Mouse (Mus musculus): ENCODE measurements around the gene Map3k1. TPM values are rescaled to one million over a fixed set of nuclear protein-coding genes. Genes with fewer than 3 reads are reported as not detected.
"Not testable (repeated sequence)": the region's sequence is repeated elsewhere in the genome, so short reads cannot be mapped to it uniquely, and the experiment has no call there.

The Map3k1 gene
- polyA plus RNA-seq, 1 experiment from 2014 or later, result 15.7 TPM

GRCm38 (mm10) chr13:111726898-111727297, 81.9 kb downstream of the Map3k1 start:
- no peaks in the 10 kb centered on the region for H3K27me3 ChIP-seq (ENCODE audit: control insufficient read depth, insufficient read depth, low read length)
- H3K4me1 ChIP-seq (ENCODE audit: control insufficient read depth in 2 of 2, insufficient read depth in 2 of 2, low read length in 2 of 2), result peaks cover 0 to 4% of the 10 kb centered on the region in 2 experiments; a peak in 1 of 4 replicates
- H3K9ac ChIP-seq (ENCODE audit: low read length), result no peak overlapping the region
- ATAC-seq (ENCODE audit: insufficient number of reproducible peaks, insufficient read depth, low FRiP score, low read depth), result no peak
- no peak overlapping the region for H3K4me2 ChIP-seq (ENCODE audit: low read length)
- peaks cover 11% of the 10 kb centered on the region for H3K9me3 ChIP-seq (ENCODE audit: control insufficient read depth, low read length)
- no peak overlapping the region for H3K4me3 ChIP-seq (ENCODE audit: control insufficient read depth in 1 of 2, insufficient read depth in 1 of 2, low read depth in 1 of 2, low read length in 2 of 2)
- H3K27ac ChIP-seq (replicated peaks in 1 of 2; ENCODE audit: control insufficient read depth in 1 of 2, insufficient read depth in 1 of 2, low read depth in 2 of 2, low read length in 2 of 2), result no peak overlapping the region
- no peaks in the 10 kb centered on the region for H3K36me3 ChIP-seq (ENCODE audit: control insufficient read depth, insufficient read depth, low read length)
- 94% methylated on average over 5 of the region's 5 CpGs for WGBS

GRCm38 (mm10) chr13:111725165-111726077, 83.4 kb downstream of the Map3k1 start:
- H3K4me1 ChIP-seq (ENCODE audit: control insufficient read depth in 2 of 2, insufficient read depth in 2 of 2, low read length in 2 of 2), result peaks cover 0 to 4% of the 10 kb centered on the region in 2 experiments; a peak in 1 of 4 replicates
- H3K9ac ChIP-seq (ENCODE audit: low read length), result peak overlapping the region; percentile 77
- peaks cover 11% of the 10 kb centered on the region for H3K9me3 ChIP-seq (ENCODE audit: control insufficient read depth, low read length)
- under 1% methylated on average over 63 of the region's 65 CpGs for WGBS
- H3K27me3 ChIP-seq (ENCODE audit: control insufficient read depth, insufficient read depth, low read length), result no peaks in the 10 kb centered on the region
- H3K4me3 ChIP-seq (ENCODE audit: control insufficient read depth in 1 of 2, insufficient read depth in 1 of 2, low read depth in 1 of 2, low read length in 2 of 2), result peak overlapping the region; percentile 62 to 64
- H3K4me2 ChIP-seq (ENCODE audit: low read length), result peak overlapping the region; percentile 86
- no peaks in the 10 kb centered on the region for H3K36me3 ChIP-seq (ENCODE audit: control insufficient read depth, insufficient read depth, low read length)
- peak; percentile 99 for ATAC-seq (ENCODE audit: insufficient number of reproducible peaks, insufficient read depth, low FRiP score, low read depth)
- peak overlapping the region; percentile 82 to 89 for H3K27ac ChIP-seq (replicated peaks in 1 of 2; ENCODE audit: control insufficient read depth in 1 of 2, insufficient read depth in 1 of 2, low read depth in 2 of 2, low read length in 2 of 2)

DNA sequence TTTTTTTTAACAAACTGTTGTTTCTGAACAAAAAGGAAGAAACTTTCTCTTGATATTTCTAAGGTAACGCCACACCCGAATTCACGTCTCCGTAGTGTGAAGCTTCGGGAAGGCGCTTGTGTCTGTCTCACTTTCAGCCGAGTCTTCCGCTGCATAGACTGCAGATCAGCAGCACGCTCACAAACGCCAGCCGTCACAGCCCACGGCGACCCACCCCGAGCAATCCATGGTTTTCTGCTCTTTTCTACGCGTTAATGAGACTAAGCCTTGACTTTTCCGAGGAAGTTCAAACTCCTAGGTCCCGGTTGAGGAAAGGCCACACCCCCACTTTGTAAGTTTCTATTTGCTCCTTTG, 84.0 kb downstream of the Map3k1 start:
- WGBS, result under 1% methylated on average over 18 of the region's 18 CpGs
- Histone ChIP-seq H3K27ac (replicated peaks in 1 of 2; ENCODE audit: control insufficient read depth in 1 of 2, insufficient read depth in 1 of 2, low read depth in 2 of 2, low read length in 2 of 2) (peak overlapping the region; percentile 62 to 63), H3K9me3 (ENCODE audit: control insufficient read depth, low read length) (peaks cover 11% of the 10 kb centered on the region), H3K4me2 (ENCODE audit: low read length) (peak overlapping the region; percentile 86), H3K4me1 (ENCODE audit: control insufficient read depth in 2 of 2, insufficient read depth in 2 of 2, low read length in 2 of 2) (peaks cover 0 to 4% of the 10 kb centered on the region in 2 experiments; a peak in 1 of 4 replicates), H3K9ac (ENCODE audit: low read length) (peak overlapping the region; percentile 67), H3K36me3 (ENCODE audit: control insufficient read depth, insufficient read depth, low read length) (no peaks in the 10 kb centered on the region), H3K4me3 (ENCODE audit: control insufficient read depth in 1 of 2, insufficient read depth in 1 of 2, low read depth in 1 of 2, low read length in 2 of 2) (peak overlapping the region; percentile 62 to 64), H3K27me3 (ENCODE audit: control insufficient read depth, insufficient read depth, low read length) (no peaks in the 10 kb centered on the region)
- ATAC-seq (ENCODE audit: insufficient number of reproducible peaks, insufficient read depth, low FRiP score, low read depth), result no peak

- Histone ChIP-seq H3K4me3 (ENCODE audit: control insufficient read depth in 1 of 2, insufficient read depth in 1 of 2, low read depth in 1 of 2, low read length in 2 of 2) (no peak overlapping the region), H3K27ac (replicated peaks in 1 of 2; ENCODE audit: control insufficient read depth in 1 of 2, insufficient read depth in 1 of 2, low read depth in 2 of 2, low read length in 2 of 2) (no peak overlapping the region), H3K9ac (ENCODE audit: low read length) (no peak overlapping the region), H3K36me3 (ENCODE audit: control insufficient read depth, insufficient read depth, low read length) (peaks cover 38% of the 10 kb centered on the region), H3K9me3 (ENCODE audit: control insufficient read depth, low read length) (no peaks in the 10 kb centered on the region), H3K27me3 (ENCODE audit: control insufficient read depth, insufficient read depth, low read length) (no peaks in the 10 kb centered on the region), H3K4me1 (ENCODE audit: control insufficient read depth in 2 of 2, insufficient read depth in 2 of 2, low read length in 2 of 2) (0 out of 4 replicates have a peak, but pooled peaks cover 0 to 2% of the 10 kb centered on the region in 2 experiments), H3K4me2 (ENCODE audit: low read length) (no peak overlapping the region)
- 51% methylated on average over 9 of the region's 9 CpGs for WGBS
- ATAC-seq (ENCODE audit: insufficient number of reproducible peaks, insufficient read depth, low FRiP score, low read depth), result no peak
These were observed 89.1 kb downstream of the Map3k1 start for GRCm38 (mm10) chr13:111719726-111720125.

DNA sequence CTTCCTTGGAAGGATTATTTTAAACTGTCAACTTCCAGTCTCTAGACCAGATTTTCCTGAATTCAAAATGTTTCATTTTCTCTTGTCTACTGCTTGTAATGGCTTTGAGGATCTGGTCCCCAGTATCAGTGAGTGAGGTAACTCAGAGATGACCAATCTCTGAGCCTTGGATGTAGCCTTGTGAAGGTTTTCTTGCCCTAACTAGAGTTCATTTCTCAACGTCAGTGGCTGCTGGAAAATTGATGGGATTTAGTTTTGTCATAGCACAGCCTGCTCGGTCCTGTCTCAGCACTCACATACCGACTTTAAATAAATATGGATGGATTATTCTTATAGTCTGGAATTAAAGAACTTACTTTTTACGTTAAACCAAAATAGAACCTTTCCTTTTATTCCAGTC, 98.3 kb downstream of the Map3k1 start:
- Histone ChIP-seq H3K9ac (ENCODE audit: low read length) (no peak overlapping the region), H3K4me3 (ENCODE audit: control insufficient read depth in 1 of 2, insufficient read depth in 1 of 2, low read depth in 1 of 2, low read length in 2 of 2) (no peak overlapping the region), H3K4me2 (ENCODE audit: low read length) (no peak overlapping the region), H3K27me3 (ENCODE audit: control insufficient read depth, insufficient read depth, low read length) (no peaks in the 10 kb centered on the region), H3K9me3 (ENCODE audit: control insufficient read depth, low read length) (no peaks in the 10 kb centered on the region), H3K27ac (replicated peaks in 1 of 2; ENCODE audit: control insufficient read depth in 1 of 2, insufficient read depth in 1 of 2, low read depth in 2 of 2, low read length in 2 of 2) (no peak overlapping the region), H3K36me3 (ENCODE audit: control insufficient read depth, insufficient read depth, low read length) (peaks cover 98% of the 10 kb centered on the region), H3K4me1 (ENCODE audit: control insufficient read depth in 2 of 2, insufficient read depth in 2 of 2, low read length in 2 of 2) (no peaks in the 10 kb centered on the region)
- ATAC-seq (ENCODE audit: insufficient number of reproducible peaks, insufficient read depth, low FRiP score, low read depth), result no peak
- 91% methylated on average over 4 of the region's 4 CpGs for WGBS

DNA sequence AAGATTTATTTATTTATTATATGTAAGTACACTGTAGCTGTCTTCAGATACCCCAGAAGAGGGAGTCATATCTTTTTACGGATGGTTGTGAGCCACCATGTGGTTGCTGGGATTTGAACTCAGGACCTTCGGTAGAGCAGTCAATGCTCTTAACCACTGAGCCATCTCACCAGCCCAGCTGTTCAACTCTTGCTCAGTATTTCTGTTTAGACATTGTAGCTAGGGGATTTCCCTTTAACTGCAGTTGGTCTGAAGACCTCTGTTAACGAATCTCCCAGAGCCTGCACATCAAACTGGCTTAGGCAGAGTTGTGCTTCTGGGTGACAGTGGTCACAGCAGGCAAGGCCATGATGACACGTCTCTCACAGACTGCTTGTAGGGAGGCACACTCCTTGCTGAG, 104.8 kb downstream of the Map3k1 start:
- peaks cover 83% of the 10 kb centered on the region for H3K36me3 ChIP-seq (ENCODE audit: control insufficient read depth, insufficient read depth, low read length)
- ATAC-seq (ENCODE audit: insufficient number of reproducible peaks, insufficient read depth, low FRiP score, low read depth); H3K9me3 ChIP-seq (ENCODE audit: control insufficient read depth, low read length); H3K9ac ChIP-seq (ENCODE audit: low read length); H3K4me2 ChIP-seq (ENCODE audit: low read length); H3K4me1 ChIP-seq (ENCODE audit: control insufficient read depth in 2 of 2, insufficient read depth in 2 of 2, low read length in 2 of 2); H3K4me3 ChIP-seq (ENCODE audit: control insufficient read depth in 1 of 2, insufficient read depth in 1 of 2, low read depth in 1 of 2, low read length in 2 of 2); H3K27ac ChIP-seq (replicated peaks in 1 of 2; ENCODE audit: control insufficient read depth in 1 of 2, insufficient read depth in 1 of 2, low read depth in 2 of 2, low read length in 2 of 2); H3K27me3 ChIP-seq (ENCODE audit: control insufficient read depth, insufficient read depth, low read length): not testable (repeated sequence)
- 88% methylated on average over 4 of the region's 4 CpGs for WGBS

DNA sequence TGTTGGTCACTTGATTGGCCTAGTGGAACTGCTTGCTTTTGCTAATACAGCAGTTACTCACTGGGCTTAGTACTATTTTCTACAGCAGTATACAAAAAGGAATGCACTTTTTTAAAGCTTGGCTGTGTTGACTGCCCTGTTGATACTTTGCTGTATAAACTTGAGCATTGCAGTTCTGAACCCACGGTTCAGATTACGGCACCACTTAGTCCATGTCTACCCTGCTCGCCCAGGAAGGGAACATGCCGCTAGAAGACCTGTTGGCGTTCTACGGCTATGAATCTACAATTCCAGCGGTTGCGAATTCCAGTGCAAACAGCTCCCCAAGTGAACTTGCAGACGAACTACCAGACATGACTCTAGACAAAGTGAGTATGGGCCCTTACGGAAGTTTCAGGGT, 105.4 kb downstream of the Map3k1 start:
- ATAC-seq (ENCODE audit: insufficient number of reproducible peaks, insufficient read depth, low FRiP score, low read depth), result no peak
- Histone ChIP-seq H3K36me3 (ENCODE audit: control insufficient read depth, insufficient read depth, low read length) (peaks cover 78% of the 10 kb centered on the region), H3K4me1 (ENCODE audit: control insufficient read depth in 2 of 2, insufficient read depth in 2 of 2, low read length in 2 of 2) (no peaks in the 10 kb centered on the region), H3K27ac (replicated peaks in 1 of 2; ENCODE audit: control insufficient read depth in 1 of 2, insufficient read depth in 1 of 2, low read depth in 2 of 2, low read length in 2 of 2) (no peak overlapping the region), H3K4me2 (ENCODE audit: low read length) (no peak overlapping the region), H3K9ac (ENCODE audit: low read length) (no peak overlapping the region), H3K27me3 (ENCODE audit: control insufficient read depth, insufficient read depth, low read length) (no peaks in the 10 kb centered on the region), H3K9me3 (ENCODE audit: control insufficient read depth, low read length) (no peaks in the 10 kb centered on the region), H3K4me3 (ENCODE audit: control insufficient read depth in 1 of 2, insufficient read depth in 1 of 2, low read depth in 1 of 2, low read length in 2 of 2) (no peak overlapping the region)
- WGBS, result 95% methylated on average over 10 of the region's 10 CpGs

All from heart, embryonic 14.5 days (tissue).